Mouse (Mus musculus) midbrain, embryonic 11.5 days (tissue): ENCODE results near the gene Itgb1bp2. TPM values are rescaled to one million over a fixed set of nuclear protein-coding genes. Genes with fewer than 3 reads are reported as not detected.

Experiments used
- ATAC-seq: fragments of 200-750 bp; cut with Nextera tagmentation; 2 replicates; pipeline ENCODE4 v1.8.0; 2017; ENCODE audit warnings: moderate TSS enrichment, moderate library complexity; ENCODE audit not compliant: low FRiP score
- DNase-seq: peaks from one replicate; pipeline ENCODE4 v3.0.0; 2015; ENCODE audit warnings: low spot score; ENCODE audit errors: missing footprints
- H3K27ac ChIP-seq: fragments of 300-500 bp; sonication (generic); 2 replicates; pipeline ENCODE4 v1.5.1; 2014; ENCODE audit warnings: low read depth, low read length
- H3K27me3 ChIP-seq: fragments of 300-500 bp; sonication (generic); 2 replicates; pipeline ENCODE4 v1.6.1; 2014; ENCODE audit warnings: mild to moderate bottlenecking, low read length, moderate library complexity, mixed read lengths; ENCODE audit not compliant: control insufficient read depth, insufficient read depth
- H3K36me3 ChIP-seq: fragments of 300-500 bp; sonication (generic); 2 replicates; pipeline ENCODE4 v1.6.1; 2014; ENCODE audit warnings: mild to moderate bottlenecking, low read length, moderate library complexity, mixed read lengths; ENCODE audit not compliant: control insufficient read depth, insufficient read depth
- H3K4me1 ChIP-seq: fragments of 300-500 bp; sonication (generic); 2 replicates; pipeline ENCODE4 v1.6.1; 2014; ENCODE audit warnings: low read length; ENCODE audit not compliant: control insufficient read depth, insufficient read depth
- H3K4me2 ChIP-seq: fragments of 300-500 bp; sonication (generic); 2 replicates; pipeline ENCODE4 v1.6.1; 2014; ENCODE audit warnings: mild to moderate bottlenecking, moderate library complexity
- H3K4me3 ChIP-seq: fragments of 300-500 bp; sonication (generic); 2 replicates; pipeline ENCODE4 v1.5.1; 2014; ENCODE audit warnings: low read depth, low read length
- H3K9ac ChIP-seq: fragments of 300-500 bp; sonication (generic); 2 replicates; pipeline ENCODE4 v1.6.1; 2014; ENCODE audit warnings: low read length
- H3K9me3 ChIP-seq: fragments of 300-500 bp; sonication (generic); 2 replicates; pipeline ENCODE4 v1.6.1; 2016; ENCODE audit warnings: low read length; ENCODE audit not compliant: control insufficient read depth
- WGBS: fragments of 180-500 bp; shearing (Covaris S2); extraction: QIAGEN DNeasy Blood & Tissue Kit; methylation state at CpG from one replicate; pipeline ENCODE4 v1.1.7; 2014; 5-methylcytosine and 5-hydroxymethylcytosine counted together
- polyA plus RNA-seq: library from polyadenylated mRNA; unstranded; fragments of >200 nt; fragmentation: Nextera tagmentation; extraction: Ambion mirVana; gene quantifications from 2 replicates; pipeline ENCODE4 v1.2.1, GENCODE M21; 2014

Gene Itgb1bp2
- polyA plus RNA-seq = 1.1 and 1.9 TPM in 2 replicates

DNA sequence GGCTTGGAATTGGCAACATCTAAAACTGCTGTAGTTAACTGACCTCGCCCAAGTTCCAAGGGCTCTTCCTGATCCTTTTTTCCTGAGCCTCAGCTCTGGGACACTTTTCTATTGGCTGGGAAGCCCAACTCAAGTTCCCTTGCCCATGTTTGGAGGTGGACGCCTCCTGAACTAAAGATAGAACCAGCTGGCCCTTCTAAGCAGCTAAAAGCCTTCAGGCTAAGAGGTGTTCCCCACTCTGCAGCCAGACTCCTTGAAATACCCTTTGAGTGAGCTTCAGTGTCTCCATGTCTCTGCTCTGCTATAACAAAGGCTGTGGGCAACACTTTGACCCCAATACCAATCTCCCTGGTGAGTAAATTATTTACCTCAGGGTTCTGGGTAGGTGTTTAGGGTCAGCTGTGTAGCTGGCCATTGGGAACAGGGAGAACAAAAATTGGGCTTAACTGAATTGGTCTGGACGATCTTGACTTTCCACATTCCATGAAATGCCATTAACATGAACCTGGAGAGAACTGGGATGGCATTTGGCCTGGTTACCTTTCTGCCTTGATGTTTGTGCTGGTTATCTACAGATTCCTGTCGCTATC lies at the start of gene Itgb1bp2:
TSS of gene Itgb1bp2 (plus strand) at position 203 of the 590 bp plus-strand sequence.
- Histone ChIP-seq H3K36me3 (peaks cover 2% of the 10 kb centered on the region), H3K9me3 (no peaks in the 10 kb centered on the region), H3K27ac (no peak within 1 kb of the TSS), H3K4me2 (no peak within 1 kb of the TSS), H3K4me3 (no peak within 1 kb of the TSS), H3K9ac (no peak within 1 kb of the TSS), H3K27me3 (no peaks in the 10 kb centered on the region), H3K4me1 (no peaks in the 10 kb centered on the region)
- DNase-seq (no peak), ATAC-seq (no peak)
- 77% methylated on average over 4 of the region's 4 CpGs for WGBS

- no peak for ATAC-seq
- DNase-seq = no peak
- Histone ChIP-seq H3K9me3 (no peaks in the 10 kb centered on the region), H3K4me1 (0 out of 2 replicates have a peak, but pooled peaks cover 2% of the 10 kb centered on the region), H3K36me3 (no peaks in the 10 kb centered on the region), H3K4me2 (peak overlapping the region; percentile 61), H3K4me3 (peak overlapping the region; percentile 57), H3K27ac (no peak overlapping the region), H3K9ac (peak overlapping the region; percentile 63), H3K27me3 (no peaks in the 10 kb centered on the region)
- WGBS = 22% methylated on average over 36 of the region's 36 CpGs
Measured at GRCm38 (mm10) chrX:101418946-101419724, 29.8 kb upstream of the Itgb1bp2 start.

GRCm38 (mm10) chrX:101419725-101420699 lies 28.9 kb upstream of the Itgb1bp2 start:
- H3K9me3 ChIP-seq = no peaks in the 10 kb centered on the region
- DNase-seq = peak; percentile 92
- peak overlapping the region; percentile 61 for H3K4me2 ChIP-seq
- no peaks in the 10 kb centered on the region for H3K36me3 ChIP-seq
- H3K4me3 ChIP-seq = peak overlapping the region; percentile 57
- peak overlapping the region; percentile 63 for H3K9ac ChIP-seq
- H3K4me1 ChIP-seq = 0 out of 2 replicates have a peak, but pooled peaks cover 2% of the 10 kb centered on the region
- H3K27me3 ChIP-seq = no peaks in the 10 kb centered on the region
- WGBS = 20% methylated on average over 48 of the region's 54 CpGs
- peak; percentile 97 for ATAC-seq
- H3K27ac ChIP-seq = no peak overlapping the region

DNA sequence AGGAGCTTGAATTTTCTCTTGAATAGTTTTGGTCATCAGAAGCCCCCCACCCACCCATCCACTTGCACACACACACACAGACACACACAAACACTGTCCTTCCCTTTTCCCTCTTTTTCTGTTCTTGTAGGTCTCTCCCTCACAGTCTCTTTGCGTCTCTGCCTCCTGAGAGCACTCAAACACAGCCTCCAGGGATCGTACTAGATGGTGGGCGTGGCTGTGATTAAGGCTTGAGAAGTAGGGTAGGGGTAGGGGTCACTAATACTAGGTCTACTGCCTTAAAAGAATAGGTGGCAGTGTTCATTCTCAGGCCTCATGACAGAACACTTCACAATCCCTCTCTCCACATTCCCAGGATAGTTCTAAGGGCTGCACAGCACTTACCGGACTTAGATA lies 28.2 kb upstream of the Itgb1bp2 start, which contains the start of gene Zmym3:
TSS of gene Zmym3 (minus strand) at position 150 of the 396 bp plus-strand sequence.
- ATAC-seq = 0 out of 2 replicates have a peak, but pooled peaks have one; percentile 7
- Histone ChIP-seq H3K9ac (peak within 1 kb of the TSS; percentile 61), H3K36me3 (no peaks in the 10 kb centered on the region), H3K4me2 (peak within 1 kb of the TSS; percentile 61), H3K27me3 (no peaks in the 10 kb centered on the region), H3K9me3 (no peaks in the 10 kb centered on the region), H3K4me3 (peak within 1 kb of the TSS; percentile 57), H3K27ac (no peak within 1 kb of the TSS), H3K4me1 (0 out of 2 replicates have a peak, but pooled peaks cover 2% of the 10 kb centered on the region)
- DNase-seq = no peak
- WGBS = 28% methylated on average over 4 of the region's 4 CpGs

GRCm38 (mm10) chrX:101423462-101423861 lies 25.4 kb upstream of the Itgb1bp2 start:
- H3K9ac ChIP-seq = no peak overlapping the region
- H3K36me3 ChIP-seq = no peaks in the 10 kb centered on the region
- DNase-seq (no peak), ATAC-seq (no peak)
- WGBS = 92% methylated on average over 2 of the region's 2 CpGs
- H3K4me2 ChIP-seq = no peak overlapping the region
- no peaks in the 10 kb centered on the region for H3K27me3 ChIP-seq
- no peak overlapping the region for H3K4me3 ChIP-seq
- H3K9me3 ChIP-seq = no peaks in the 10 kb centered on the region
- 0 out of 2 replicates have a peak, but pooled peaks cover 2% of the 10 kb centered on the region for H3K4me1 ChIP-seq
- no peak overlapping the region for H3K27ac ChIP-seq

DNA sequence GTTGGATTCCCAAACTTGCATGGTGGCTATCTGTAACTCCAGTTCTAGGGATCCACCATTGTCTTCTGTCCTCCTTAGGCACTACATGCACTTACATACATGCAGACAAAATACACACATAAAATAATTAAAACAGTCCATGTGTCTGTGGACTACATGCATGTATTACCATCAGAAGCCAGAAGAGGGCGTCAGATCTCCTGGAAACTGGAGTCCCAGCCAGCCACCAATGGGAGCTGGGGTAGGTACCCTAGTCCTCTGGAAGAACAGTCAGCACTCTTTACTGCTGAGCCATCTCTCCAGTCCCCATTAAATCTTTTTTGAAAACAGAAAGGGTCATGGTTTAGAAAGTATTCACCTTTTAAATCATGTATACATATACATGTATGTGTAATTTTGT lies 21.1 kb upstream of the Itgb1bp2 start:
- ATAC-seq = no peak

GRCm38 (mm10) chrX:101428785-101429141 lies 20.1 kb upstream of the Itgb1bp2 start:
- peak overlapping the region; percentile 40 for H3K4me2 ChIP-seq
- H3K9ac ChIP-seq = peak overlapping the region; percentile 49
- 28% methylated on average over 7 of the region's 7 CpGs for WGBS
- no peaks in the 10 kb centered on the region for H3K27me3 ChIP-seq
- no peaks in the 10 kb centered on the region; the same call in 1 of the 2 replicates for H3K4me1 ChIP-seq
- peak overlapping the region; percentile 76 for H3K27ac ChIP-seq
- ATAC-seq (no peak; the same call in 1 of the 2 replicates), DNase-seq (no peak)
- no peaks in the 10 kb centered on the region for H3K9me3 ChIP-seq
- H3K36me3 ChIP-seq = 0 out of 2 replicates have a peak, but pooled peaks cover 2% of the 10 kb centered on the region
- peak overlapping the region; percentile 56 for H3K4me3 ChIP-seq

More for the DNA sequence above, 21.1 kb upstream of the Itgb1bp2 start:
- Histone ChIP-seq H3K27ac (no peak overlapping the region), H3K27me3 (no peaks in the 10 kb centered on the region), H3K4me2 (no peak overlapping the region), H3K9ac (no peak overlapping the region), H3K4me3 (no peak overlapping the region), H3K36me3 (0 out of 2 replicates have a peak, but pooled peaks cover 2% of the 10 kb centered on the region), H3K4me1 (no peaks in the 10 kb centered on the region; the same call in 1 of the 2 replicates), H3K9me3 (no peaks in the 10 kb centered on the region)
- WGBS = 4% methylated on average over 1 of the region's 1 CpGs
- no peak for DNase-seq

DNA sequence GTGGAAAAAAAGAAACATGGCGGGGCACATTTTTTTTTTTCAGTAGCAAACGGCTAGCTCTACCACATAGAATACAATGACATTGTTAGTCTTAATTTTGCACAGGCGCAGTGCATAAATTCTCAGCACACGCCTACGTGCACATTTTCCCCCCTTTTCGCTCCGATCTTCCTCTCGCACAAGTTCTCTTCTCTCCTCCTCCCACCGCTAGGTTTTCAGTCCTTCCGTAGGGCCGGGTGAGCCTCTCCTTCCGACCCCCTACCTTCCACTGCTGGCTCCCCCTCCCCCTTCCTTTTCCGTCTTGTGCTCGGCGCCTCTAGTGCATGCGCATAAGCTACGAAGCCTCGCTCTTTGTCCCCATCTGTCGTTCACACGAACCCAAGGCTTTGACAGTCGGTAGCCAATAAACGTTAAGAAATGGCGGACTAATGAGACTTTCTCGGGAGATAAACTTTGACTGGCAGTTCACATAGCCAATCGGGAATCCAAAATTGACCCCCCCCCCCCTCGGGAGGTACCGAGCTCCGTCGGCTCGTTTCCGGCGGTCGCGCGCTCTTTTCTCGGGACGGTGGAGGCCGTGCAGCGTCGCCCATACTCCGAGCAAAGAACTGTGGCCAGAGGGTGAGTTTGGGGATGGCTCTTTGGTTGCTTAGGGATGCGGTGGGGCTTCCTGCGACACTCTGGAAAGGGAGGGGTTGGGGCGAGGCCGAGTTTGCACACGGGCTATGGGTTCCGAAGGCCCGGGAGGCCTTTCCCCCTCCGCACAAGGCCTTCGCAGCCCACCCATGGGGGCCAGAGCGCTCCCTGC lies 19.5 kb upstream of the Itgb1bp2 start, which contains the start of gene Nono:
TSS of gene Nono (plus strand) at position 177 of the 808 bp plus-strand sequence.
- Histone ChIP-seq H3K27me3 (no peaks in the 10 kb centered on the region), H3K9me3 (no peaks in the 10 kb centered on the region), H3K9ac (peak within 1 kb of the TSS; percentile 94), H3K36me3 (0 out of 2 replicates have a peak, but pooled peaks cover 2% of the 10 kb centered on the region), H3K4me3 (peak within 1 kb of the TSS; percentile 56), H3K27ac (peak within 1 kb of the TSS; percentile 96), H3K4me1 (no peaks in the 10 kb centered on the region; the same call in 1 of the 2 replicates), H3K4me2 (peak within 1 kb of the TSS; percentile 55)
- WGBS = 26% methylated on average over 51 of the region's 51 CpGs
- peak; percentile 98 for DNase-seq
- ATAC-seq = peak; percentile 96
